8 mouse cellular contexts compared by ENCODE assay signal in the genomic region with DNA sequence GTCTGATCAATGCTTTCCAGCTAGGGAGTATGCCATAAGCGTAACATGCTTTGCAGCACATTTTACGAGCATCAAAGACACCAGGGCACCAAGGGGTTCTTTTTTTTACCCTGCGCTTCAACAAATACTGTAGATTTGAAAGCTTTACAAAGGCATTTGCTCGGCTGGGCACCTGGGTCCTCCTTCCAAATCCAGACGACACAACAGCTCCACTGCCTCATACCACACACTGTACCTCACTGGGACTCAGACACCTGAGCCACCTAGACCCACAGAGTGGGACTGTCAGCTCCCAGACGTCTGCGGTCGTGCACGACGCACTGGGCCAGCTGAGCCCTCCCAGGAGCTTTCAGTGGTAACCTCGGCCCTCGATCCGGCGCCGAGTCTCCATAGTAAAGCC. TPM values are rescaled to one million over a fixed set of nuclear protein-coding genes. Genes with fewer than 3 reads are reported as not detected.
DNase-seq lines count a peak whose midpoint lies in the region; ATAC-seq lines count a peak whose summit lies in the region.

No protein-coding gene starts in this region.

- H3K4me1 ChIP-seq in liver, embryonic 12.5 days = peaks cover 32% of the 10 kb centered on the region

- H3K27ac ChIP-seq in liver, embryonic 12.5 days = no peak overlapping the region

- peak overlapping the region; percentile 74 for H3K4me3 ChIP-seq in liver, embryonic 12.5 days

- no peaks in the 10 kb centered on the region for H3K36me3 ChIP-seq in liver, embryonic 12.5 days

- no peak for ATAC-seq in liver, embryonic 12.5 days

- no peaks in the 10 kb centered on the region for H3K9me3 ChIP-seq in liver, embryonic 12.5 days (replicated peaks)

- peaks cover 17% of the 10 kb centered on the region; the same call in 1 of the 2 replicates for H3K27me3 ChIP-seq in liver, embryonic 12.5 days (replicated peaks)

- peak; percentile 27 to 36 for DNase-seq in lung, adult 18-20 months
- DNase-seq in lung, postnatal 25 days (ENCODE audit: low spot score) = no peak
- DNase-seq in cerebellum, postnatal 14 days = peak; percentile 18 to 21
- peak; percentile 13 for DNase-seq in heart, adult 8-10 months (ENCODE audit: low spot score)
- DNase-seq in kidney, adult 8-10 months = peak; percentile 23 to 28
- DNase-seq in natural killer cell, adult 2 months (ENCODE audit: low spot score in 2 of 2) = peak; percentile 6 to 12
- peak; percentile 52 for DNase-seq in thymus, postnatal 14 days

- peak overlapping the region; percentile 79 for H3K9ac ChIP-seq in liver, embryonic 12.5 days

- 3% methylated on average over 15 of the region's 15 CpGs for WGBS in liver, embryonic 12.5 days (ENCODE audit: insufficient replicate concordance)

- H3K4me2 ChIP-seq in liver, embryonic 12.5 days = peak overlapping the region; percentile 98

RNA-seq across cellular contexts. Expression of gene Magi3, which starts 1.2 kb away (rescaled TPM):
- total RNA-seq in heart, adult 8-10 months (2022) = 10 to 100 TPM; 27.8 to 41.0 (median 34.9) TPM
- 1.9 and 2.6 TPM in 2 replicates for polyA plus RNA-seq in liver, embryonic 12.5 days (2016; fragmentation: Nextera tagmentation; extraction: Ambion mirVana)
